ENCODE assay signal across 26 mouse cellular contexts in genomic region chr12:46945707-46946106, GRCm38 (mm10).
"Had no signal": no experiment of that assay in that cellular context is flagged by ENCODE, and none has a peak within 500 bp of the region (broad histone marks: within the 10 kb centered on the region; RNA-seq: fewer than 3 reads in every experiment).

No protein-coding gene starts in this region.

- H3K27me3 ChIP-seq: embryonic facial prominence, embryonic 12.5 days; embryonic facial prominence, embryonic 13.5 days; embryonic facial prominence, embryonic 15.5 days; forebrain, embryonic 12.5 days; forebrain, embryonic 13.5 days; forebrain, embryonic 15.5 days had no signal

- DNase-seq: cerebellum, postnatal 10 days; cerebellum, postnatal 14 days; cerebellum, postnatal 25 days; cerebellum, postnatal 36 days; embryo, embryonic 11 days; forebrain, postnatal 0 days; gastrocnemius, adult 2 months; gastrocnemius, postnatal 10 days; gastrocnemius, postnatal 14 days; gastrocnemius, postnatal 25 days; gastrocnemius, postnatal 36 days; heart, adult 11 months; heart, adult 18-20 months; heart, adult 2 months had no signal

- H3K9ac ChIP-seq: embryonic facial prominence, embryonic 12.5 days; embryonic facial prominence, embryonic 13.5 days; embryonic facial prominence, embryonic 15.5 days; forebrain, embryonic 12.5 days; forebrain, embryonic 13.5 days; forebrain, embryonic 15.5 days; forebrain, postnatal 0 days had no signal

- H3K36me3 ChIP-seq: embryonic facial prominence, embryonic 10.5 days; embryonic facial prominence, embryonic 12.5 days; embryonic facial prominence, embryonic 13.5 days; embryonic facial prominence, embryonic 15.5 days; forebrain, embryonic 10.5 days; forebrain, embryonic 12.5 days; forebrain, embryonic 15.5 days; heart, embryonic 10.5 days had no signal

- H3K4me1 ChIP-seq: embryonic facial prominence, embryonic 10.5 days; embryonic facial prominence, embryonic 12.5 days; embryonic facial prominence, embryonic 13.5 days; embryonic facial prominence, embryonic 15.5 days; forebrain, embryonic 10.5 days; forebrain, embryonic 12.5 days; forebrain, embryonic 13.5 days; forebrain, embryonic 15.5 days; heart, embryonic 10.5 days had no signal

- ATAC-seq: forebrain, embryonic 13.5 days; forebrain, embryonic 14.5 days; forebrain, embryonic 15.5 days; forebrain, embryonic 16.5 days; forebrain, postnatal 0 days had no signal

- H3K9me3 ChIP-seq: embryonic facial prominence, embryonic 10.5 days; embryonic facial prominence, embryonic 12.5 days; embryonic facial prominence, embryonic 13.5 days; embryonic facial prominence, embryonic 15.5 days; forebrain, embryonic 10.5 days; forebrain, embryonic 12.5 days; forebrain, embryonic 13.5 days; forebrain, embryonic 15.5 days; heart, embryonic 10.5 days had no signal

- H3K27ac ChIP-seq: embryonic facial prominence, embryonic 10.5 days; embryonic facial prominence, embryonic 12.5 days; embryonic facial prominence, embryonic 13.5 days; embryonic facial prominence, embryonic 15.5 days; forebrain, embryonic 10.5 days; forebrain, embryonic 12.5 days; forebrain, embryonic 13.5 days; forebrain, embryonic 15.5 days; gastrocnemius, adult 2 months; heart, adult 2 months; heart, embryonic 10.5 days had no signal

- H3K4me3 ChIP-seq: embryonic facial prominence, embryonic 10.5 days; embryonic facial prominence, embryonic 12.5 days; embryonic facial prominence, embryonic 13.5 days; embryonic facial prominence, embryonic 15.5 days; erythroblast, embryonic 14.5 days; forebrain, embryonic 10.5 days; forebrain, embryonic 12.5 days; forebrain, embryonic 13.5 days; forebrain, embryonic 15.5 days; gastrocnemius, adult 2 months; heart, adult 2 months; heart, embryonic 10.5 days had no signal
